Mouse (Mus musculus): ENCODE results near the gene Gnl3. TPM values are rescaled to one million over a fixed set of nuclear protein-coding genes. Genes with fewer than 3 reads are reported as not detected.
A peak's percentile ranks its signal among the peaks of the same experiment; 100 is the strongest.

Gene Gnl3
- polyA plus RNA-seq, 1 experiment: 5.5 TPM

DNA sequence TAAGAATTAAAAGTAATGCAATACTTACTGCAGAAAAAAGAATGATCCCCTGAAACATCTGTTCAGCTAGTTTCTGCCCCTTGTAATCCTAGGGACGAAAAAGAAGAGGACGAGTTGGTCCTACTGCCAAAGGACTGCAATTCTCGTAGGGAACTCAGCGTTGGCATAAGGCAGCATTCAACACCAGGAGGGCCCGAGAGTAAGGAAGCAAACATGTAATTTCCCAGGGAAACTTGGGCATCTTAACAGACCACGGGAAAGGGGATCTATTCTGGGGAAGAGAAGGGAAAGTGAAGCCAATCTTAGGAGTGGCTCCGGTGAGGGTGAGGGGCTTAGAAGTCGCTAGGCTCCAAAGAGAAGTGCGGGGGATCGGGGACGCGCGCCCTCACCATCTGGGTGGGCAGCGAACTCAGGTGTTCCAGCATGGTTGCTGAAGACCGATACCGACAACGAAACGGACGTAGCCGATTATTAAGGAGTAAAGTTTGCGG lies 18.1 kb downstream of the Gnl3 start:
- WGBS: under 1% methylated on average over 21 of the region's 21 CpGs
- peak overlapping the region; percentile 94 for H3K4me3 ChIP-seq (ENCODE audit: low read depth, low read length)
- no peaks in the 10 kb centered on the region for H3K4me1 ChIP-seq (ENCODE audit: control insufficient read depth, insufficient read depth, insufficient read length, low read length)
- H3K27me3 ChIP-seq (ENCODE audit: control insufficient read depth, insufficient read depth, low read length): no peaks in the 10 kb centered on the region
- peak overlapping the region; percentile 79 for H3K27ac ChIP-seq (ENCODE audit: insufficient read depth, low read depth, low read length)
- H3K36me3 ChIP-seq (ENCODE audit: control insufficient read depth, insufficient read depth, low read length): peaks cover 11% of the 10 kb centered on the region; the same call in 1 of the 2 replicates
- TF ChIP-seq POLR2A (IDR thresholded peaks at IDR 0.05; ENCODE audit: low read depth, low read length): no peak
- peak; percentile 19; the same call in 1 of the 2 replicates for TF ChIP-seq CTCF (IDR thresholded peaks at IDR 0.05; ENCODE audit: extremely low read depth, insufficient read length, insufficient replicate concordance, low read depth, low read length)

DNA sequence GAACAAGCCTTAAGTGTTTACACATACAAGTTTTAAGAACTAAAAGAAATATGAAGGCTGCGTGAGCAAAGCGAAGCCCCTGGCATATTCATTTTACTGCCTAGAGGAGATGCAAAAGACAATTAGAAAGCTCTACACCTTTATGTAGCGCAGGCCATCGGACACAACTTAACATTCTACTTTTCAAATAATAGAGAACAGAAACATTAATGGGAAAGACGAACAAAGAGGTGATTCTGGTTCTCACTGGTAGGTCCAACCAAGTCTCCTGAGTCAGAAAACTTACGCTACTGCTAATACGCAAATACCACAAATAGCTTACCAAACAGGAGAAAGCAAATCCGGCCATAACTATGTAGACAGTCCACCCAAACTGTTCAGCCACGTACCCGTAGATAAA lies 18.6 kb downstream of the Gnl3 start:
- WGBS: 43% methylated on average over 10 of the region's 10 CpGs
- H3K36me3 ChIP-seq (ENCODE audit: control insufficient read depth, insufficient read depth, low read length): peaks cover 11% of the 10 kb centered on the region; the same call in 1 of the 2 replicates
- no peak overlapping the region for H3K4me3 ChIP-seq (ENCODE audit: low read depth, low read length)
- TF ChIP-seq CTCF (IDR thresholded peaks at IDR 0.05; ENCODE audit: extremely low read depth, insufficient read length, insufficient replicate concordance, low read depth, low read length): no peak
- H3K27me3 ChIP-seq (ENCODE audit: control insufficient read depth, insufficient read depth, low read length): no peaks in the 10 kb centered on the region
- H3K4me1 ChIP-seq (ENCODE audit: control insufficient read depth, insufficient read depth, insufficient read length, low read length): no peaks in the 10 kb centered on the region
- H3K27ac ChIP-seq (ENCODE audit: insufficient read depth, low read depth, low read length): peak overlapping the region; percentile 79; the same call in 1 of the 2 replicates

DNA sequence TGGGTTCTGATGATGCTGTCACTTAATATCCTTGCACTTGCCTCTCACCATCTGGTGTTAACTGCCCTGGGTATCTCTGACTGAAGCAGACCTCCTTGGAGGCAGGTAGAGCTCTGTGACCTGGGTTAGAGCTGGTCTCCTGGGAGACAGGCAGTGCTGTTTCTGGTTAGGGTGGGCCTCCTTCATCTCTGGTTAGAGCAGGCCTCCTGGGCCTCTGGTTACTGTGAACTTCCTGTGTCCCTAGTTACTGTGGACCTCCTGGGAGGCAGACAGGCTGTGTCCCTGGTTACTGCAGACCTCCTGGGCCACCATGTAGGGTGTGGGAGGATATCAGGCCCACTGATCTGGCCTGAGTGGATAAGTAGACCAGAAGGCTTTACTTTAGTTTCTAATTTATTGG lies 22.5 kb downstream of the Gnl3 start:
- H3K36me3 ChIP-seq (ENCODE audit: control insufficient read depth, insufficient read depth, low read length): peaks cover 11% of the 10 kb centered on the region; the same call in 1 of the 2 replicates
- H3K27ac ChIP-seq (ENCODE audit: insufficient read depth, low read depth, low read length): no peak overlapping the region
- TF ChIP-seq CTCF (IDR thresholded peaks at IDR 0.05; ENCODE audit: extremely low read depth, insufficient read length, insufficient replicate concordance, low read depth, low read length): no peak
- TF ChIP-seq POLR2A (IDR thresholded peaks at IDR 0.05; ENCODE audit: low read depth, low read length): no peak
- H3K27me3 ChIP-seq (ENCODE audit: control insufficient read depth, insufficient read depth, low read length): no peaks in the 10 kb centered on the region
- H3K4me3 ChIP-seq (ENCODE audit: low read depth, low read length): no peak overlapping the region
- no peaks in the 10 kb centered on the region for H3K4me1 ChIP-seq (ENCODE audit: control insufficient read depth, insufficient read depth, insufficient read length, low read length)

DNA sequence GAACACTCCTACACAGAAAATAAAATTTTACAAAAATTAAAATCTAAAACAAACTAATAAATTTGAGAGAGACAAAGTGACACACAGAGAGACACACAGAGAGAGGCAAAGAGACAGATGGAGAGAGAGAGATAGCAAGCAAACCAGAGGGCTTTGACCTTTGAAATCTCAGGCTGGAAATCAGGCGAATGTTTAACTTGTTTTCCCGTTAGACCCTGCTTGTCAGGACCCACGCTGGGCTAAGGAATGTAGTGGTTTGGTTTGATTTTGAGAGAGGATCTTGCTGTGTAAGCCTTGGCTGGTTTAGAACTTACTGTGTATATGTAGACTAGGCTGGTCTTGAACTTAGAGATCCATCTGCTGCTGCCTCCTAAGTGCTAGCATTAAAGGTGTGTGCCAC lies 42.7 kb downstream of the Gnl3 start:
- peaks cover 6% of the 10 kb centered on the region for H3K36me3 ChIP-seq (ENCODE audit: control insufficient read depth, insufficient read depth, low read length)
- TF ChIP-seq CTCF (IDR thresholded peaks at IDR 0.05; ENCODE audit: extremely low read depth, insufficient read length, insufficient replicate concordance, low read depth, low read length): no peak
- TF ChIP-seq POLR2A (IDR thresholded peaks at IDR 0.05; ENCODE audit: low read depth, low read length): no peak
- H3K4me1 ChIP-seq (ENCODE audit: control insufficient read depth, insufficient read depth, insufficient read length, low read length): no peaks in the 10 kb centered on the region
- no peak overlapping the region for H3K27ac ChIP-seq (ENCODE audit: insufficient read depth, low read depth, low read length)
- H3K27me3 ChIP-seq (ENCODE audit: control insufficient read depth, insufficient read depth, low read length): no peaks in the 10 kb centered on the region
- H3K4me3 ChIP-seq (ENCODE audit: low read depth, low read length): no peak overlapping the region
- 49% methylated on average over 3 of the region's 3 CpGs for WGBS

DNA sequence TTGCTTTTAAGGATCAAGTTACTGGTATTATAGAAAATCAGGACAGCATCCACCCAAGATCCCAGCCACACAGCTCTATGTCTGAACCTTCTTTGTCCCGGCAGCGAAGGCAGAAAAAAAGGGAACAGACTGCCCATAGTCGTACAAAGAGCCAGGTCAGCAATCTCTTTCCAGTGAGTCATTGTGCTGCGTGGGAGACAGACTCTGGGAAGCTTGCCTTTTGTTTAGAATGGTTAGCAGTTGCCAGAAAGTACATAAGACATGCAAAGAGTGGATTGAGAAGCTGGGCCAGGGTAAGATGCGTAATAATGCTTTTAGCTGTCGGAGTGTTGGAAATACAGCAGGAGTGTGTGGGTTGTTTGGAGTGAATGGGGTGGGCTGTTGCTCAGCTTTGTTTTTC lies 44.7 kb downstream of the Gnl3 start:
- 81% methylated on average over 6 of the region's 6 CpGs for WGBS
- Histone ChIP-seq H3K27ac (ENCODE audit: insufficient read depth, low read depth, low read length) (peak overlapping the region; percentile 12; the same call in 1 of the 2 replicates), H3K36me3 (ENCODE audit: control insufficient read depth, insufficient read depth, low read length) (peaks cover 6% of the 10 kb centered on the region), H3K4me1 (ENCODE audit: control insufficient read depth, insufficient read depth, insufficient read length, low read length) (no peaks in the 10 kb centered on the region), H3K4me3 (ENCODE audit: low read depth, low read length) (no peak overlapping the region), H3K27me3 (ENCODE audit: control insufficient read depth, insufficient read depth, low read length) (no peaks in the 10 kb centered on the region)
- TF ChIP-seq CTCF (IDR thresholded peaks at IDR 0.05; ENCODE audit: extremely low read depth, insufficient read length, insufficient replicate concordance, low read depth, low read length): no peak
- TF ChIP-seq POLR2A (IDR thresholded peaks at IDR 0.05; ENCODE audit: low read depth, low read length): no peak

Other genes with a start within 250 kb of the Gnl3 start
- gene Tmem110, start 193.6 kb downstream of the Gnl3 start, polyA plus RNA-seq (2012; rRNA removed): 7.1 and 11.2 TPM in 2 replicates
- gene Mustn1, start 140.0 kb downstream of the Gnl3 start, polyA plus RNA-seq (2012; rRNA removed): 12.9 and 22.9 TPM in 2 replicates
- gene Itih4, start 132.7 kb downstream of the Gnl3 start, polyA plus RNA-seq (2012; rRNA removed): 3.8 TPM in 1 of 2 replicates, not detected in the other
- 0.11 and 0.49 TPM in 2 replicates for gene Itih3, start 95.4 kb downstream of the Gnl3 start, polyA plus RNA-seq (2012; rRNA removed)
- gene Itih1, start 75.9 kb downstream of the Gnl3 start, polyA plus RNA-seq (2012; rRNA removed): not detected in 2 replicates
- gene Nek4, start 67.8 kb downstream of the Gnl3 start, polyA plus RNA-seq (2012; rRNA removed): 0.63 and 1.3 TPM in 2 replicates
- 2.6 and 4.1 TPM in 2 replicates for gene Glt8d1, start 17.8 kb downstream of the Gnl3 start, polyA plus RNA-seq (2012; rRNA removed)
- gene Spcs1, start 17.5 kb downstream of the Gnl3 start, polyA plus RNA-seq (2012; rRNA removed): 39.4 and 64.5 TPM in 2 replicates
- 3.8 and 6.8 TPM in 2 replicates for gene Pbrm1, start within 50 bp of the Gnl3 start, polyA plus RNA-seq (2012; rRNA removed)
- 22.8 and 37.3 TPM in 2 replicates for gene Smim4, start 109.8 kb upstream of the Gnl3 start, polyA plus RNA-seq (2012; rRNA removed)
- 9.0 and 13.0 TPM in 2 replicates for gene Nt5dc2, start 111.9 kb upstream of the Gnl3 start, polyA plus RNA-seq (2012; rRNA removed)
- 31.3 and 65.4 TPM in 2 replicates for gene Stab1, start 149.5 kb upstream of the Gnl3 start, polyA plus RNA-seq (2012; rRNA removed)
- gene Tnnc1, start 189.2 kb upstream of the Gnl3 start, polyA plus RNA-seq (2012; rRNA removed): 0.34 TPM in 1 of 2 replicates, not detected in the other
- 120 and 157 TPM in 2 replicates for gene Nisch, start 197.8 kb upstream of the Gnl3 start, polyA plus RNA-seq (2012; rRNA removed)
- gene Sema3g, start 198.7 kb upstream of the Gnl3 start, polyA plus RNA-seq (2012; rRNA removed): 1.5 and 2.1 TPM in 2 replicates
- 1.3 and 2.3 TPM in 2 replicates for gene Phf7, start 232.2 kb upstream of the Gnl3 start, polyA plus RNA-seq (2012; rRNA removed)
- gene Bap1, start 232.3 kb upstream of the Gnl3 start, polyA plus RNA-seq (2012; rRNA removed): 16.7 and 30.0 TPM in 2 replicates